Mouse (Mus musculus): ENCODE data around the gene Pnn. TPM values are rescaled to one million over a fixed set of nuclear protein-coding genes. Genes with fewer than 3 reads are reported as not detected.
"Not testable (repeated sequence)": the region's sequence is repeated elsewhere in the genome, so short reads cannot be mapped to it uniquely, and the experiment has no call there.

Pnn gene
- polyA plus RNA-seq, 1 experiment = 134 TPM

DNA sequence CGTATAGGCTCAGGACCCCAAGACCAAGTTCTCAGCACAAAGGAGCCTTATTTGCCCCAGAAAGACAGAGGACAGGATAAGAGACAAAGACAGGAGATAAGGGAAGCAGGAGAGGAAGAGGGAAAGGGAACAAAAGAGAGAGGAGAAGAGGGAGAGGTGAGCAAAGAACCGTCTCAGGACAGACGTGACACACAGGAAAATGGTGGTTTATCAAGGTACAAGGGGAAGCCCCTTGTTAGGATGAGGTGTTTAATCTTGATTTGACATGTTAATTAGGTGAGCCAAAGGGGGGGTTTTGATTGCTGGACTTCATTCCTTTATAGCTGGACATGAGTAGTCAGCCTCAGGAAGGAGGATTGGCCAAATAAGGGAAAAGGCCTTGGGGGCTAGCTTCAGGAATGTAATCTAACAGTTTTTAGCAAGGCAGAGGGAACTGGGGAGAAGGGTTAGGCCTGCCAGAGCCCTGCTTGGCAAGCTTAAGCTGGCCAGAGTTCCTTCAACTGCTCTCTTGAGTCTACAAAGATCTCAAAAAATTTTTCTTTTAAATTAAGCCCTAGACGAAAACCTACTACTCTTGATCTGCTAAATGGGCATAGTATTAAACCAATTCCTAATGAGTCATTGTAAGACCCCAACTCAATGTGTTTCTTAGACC is 11.4 kb upstream of the Pnn start:
- Histone ChIP-seq H3K9ac (ENCODE audit: low read depth, poor library complexity, severe bottlenecking) (no peak overlapping the region), H3K27ac (ENCODE audit: insufficient read depth, low read length) (no peak overlapping the region), H3K4me1 (ENCODE audit: control insufficient read depth, insufficient read depth, low read length) (peaks cover 2% of the 10 kb centered on the region), H3K9me3 (replicated peaks; ENCODE audit: control insufficient read depth, insufficient read depth, low read length, poor library complexity, severe bottlenecking) (no peaks in the 10 kb centered on the region), H3K4me3 (ENCODE audit: low read depth, low read length) (no peak overlapping the region), H3K27me3 (ENCODE audit: control insufficient read depth, insufficient read depth, low read length, poor library complexity, severe bottlenecking) (no peaks in the 10 kb centered on the region), H3K36me3 (ENCODE audit: control insufficient read depth, insufficient read depth, low read length, poor library complexity, severe bottlenecking) (no peaks in the 10 kb centered on the region; the same call in 1 of the 2 replicates)
- TF ChIP-seq POLR2A (IDR thresholded peaks at IDR 0.05; ENCODE audit: insufficient read depth, low read length) (no peak), EP300 (IDR thresholded peaks at IDR 0.05; ENCODE audit: insufficient read depth, low read depth, low read length) (no peak), CTCF (IDR thresholded peaks at IDR 0.05; ENCODE audit: low read depth, low read length) (no peak)

- no peaks in the 10 kb centered on the region for H3K9me3 ChIP-seq (replicated peaks; ENCODE audit: control insufficient read depth, insufficient read depth, low read length, poor library complexity, severe bottlenecking)
- no peak overlapping the region for H3K27ac ChIP-seq (ENCODE audit: insufficient read depth, low read length)
- H3K4me3 ChIP-seq (ENCODE audit: low read depth, low read length) = no peak overlapping the region
- no peaks in the 10 kb centered on the region; the same call in 1 of the 2 replicates for H3K36me3 ChIP-seq (ENCODE audit: control insufficient read depth, insufficient read depth, low read length, poor library complexity, severe bottlenecking)
- no peak overlapping the region for H3K9ac ChIP-seq (ENCODE audit: low read depth, poor library complexity, severe bottlenecking)
- H3K4me1 ChIP-seq (ENCODE audit: control insufficient read depth, insufficient read depth, low read length) = peaks cover 2% of the 10 kb centered on the region
- H3K27me3 ChIP-seq (ENCODE audit: control insufficient read depth, insufficient read depth, low read length, poor library complexity, severe bottlenecking) = no peaks in the 10 kb centered on the region
- no peak for TF ChIP-seq EP300 (IDR thresholded peaks at IDR 0.05; ENCODE audit: insufficient read depth, low read depth, low read length)
- TF ChIP-seq CTCF (IDR thresholded peaks at IDR 0.05; ENCODE audit: low read depth, low read length) = no peak
- no peak for TF ChIP-seq POLR2A (IDR thresholded peaks at IDR 0.05; ENCODE audit: insufficient read depth, low read length)
These were observed 10.5 kb upstream of the Pnn start for GRCm38 (mm10) chr12:59056222-59056621.

DNA sequence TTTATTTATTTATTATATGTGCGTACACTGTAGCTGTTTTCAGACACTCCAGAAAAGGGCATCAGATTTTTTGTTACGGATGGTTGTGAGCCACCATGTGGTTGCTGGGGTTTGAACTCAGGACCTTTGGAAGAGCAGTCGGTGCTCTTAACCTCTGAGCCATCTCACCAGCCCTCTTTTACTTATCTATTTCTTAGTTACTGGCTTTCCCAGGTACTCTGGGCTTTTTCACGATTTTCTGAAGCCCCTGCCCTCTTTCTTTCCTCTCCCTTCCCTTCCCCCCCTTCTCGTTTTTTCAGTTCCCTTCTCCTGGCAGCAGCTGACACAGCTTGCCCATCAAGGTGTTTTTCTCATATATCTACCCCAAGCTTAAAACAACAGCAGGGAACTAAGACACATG is 8.4 kb upstream of the Pnn start:
- H3K9me3 ChIP-seq (replicated peaks; ENCODE audit: control insufficient read depth, insufficient read depth, low read length, poor library complexity, severe bottlenecking); H3K27ac ChIP-seq (ENCODE audit: insufficient read depth, low read length); H3K27me3 ChIP-seq (ENCODE audit: control insufficient read depth, insufficient read depth, low read length, poor library complexity, severe bottlenecking); H3K4me1 ChIP-seq (ENCODE audit: control insufficient read depth, insufficient read depth, low read length); H3K9ac ChIP-seq (ENCODE audit: low read depth, poor library complexity, severe bottlenecking); H3K4me3 ChIP-seq (ENCODE audit: low read depth, low read length); H3K36me3 ChIP-seq (ENCODE audit: control insufficient read depth, insufficient read depth, low read length, poor library complexity, severe bottlenecking): not testable (repeated sequence)

GRCm38 (mm10) chr12:59060322-59060721 is 6.4 kb upstream of the Pnn start:
- no peaks in the 10 kb centered on the region for H3K9me3 ChIP-seq (replicated peaks; ENCODE audit: control insufficient read depth, insufficient read depth, low read length, poor library complexity, severe bottlenecking)
- no peak for TF ChIP-seq EP300 (IDR thresholded peaks at IDR 0.05; ENCODE audit: insufficient read depth, low read depth, low read length)
- no peak for TF ChIP-seq CTCF (IDR thresholded peaks at IDR 0.05; ENCODE audit: low read depth, low read length)
- TF ChIP-seq POLR2A (IDR thresholded peaks at IDR 0.05; ENCODE audit: insufficient read depth, low read length) = no peak
- no peaks in the 10 kb centered on the region for H3K27me3 ChIP-seq (ENCODE audit: control insufficient read depth, insufficient read depth, low read length, poor library complexity, severe bottlenecking)
- peak overlapping the region; percentile 75 for H3K9ac ChIP-seq (ENCODE audit: low read depth, poor library complexity, severe bottlenecking)
- H3K4me3 ChIP-seq (ENCODE audit: low read depth, low read length) = peak overlapping the region; percentile 74
- no peaks in the 10 kb centered on the region for H3K36me3 ChIP-seq (ENCODE audit: control insufficient read depth, insufficient read depth, low read length, poor library complexity, severe bottlenecking)
- H3K4me1 ChIP-seq (ENCODE audit: control insufficient read depth, insufficient read depth, low read length) = no peaks in the 10 kb centered on the region
- H3K27ac ChIP-seq (ENCODE audit: insufficient read depth, low read length) = no peak overlapping the region; the same call in 1 of the 2 replicates

- peak; percentile 86 for TF ChIP-seq POLR2A (IDR thresholded peaks at IDR 0.05; ENCODE audit: insufficient read depth, low read length)
- TF ChIP-seq CTCF (IDR thresholded peaks at IDR 0.05; ENCODE audit: low read depth, low read length) = no peak
- TF ChIP-seq EP300 (IDR thresholded peaks at IDR 0.05; ENCODE audit: insufficient read depth, low read depth, low read length) = peak; percentile 51; the same call in 1 of the 2 replicates
- H3K9ac ChIP-seq (ENCODE audit: low read depth, poor library complexity, severe bottlenecking) = peak within 1 kb of the TSS; percentile 75
- no peaks in the 10 kb centered on the region for H3K27me3 ChIP-seq (ENCODE audit: control insufficient read depth, insufficient read depth, low read length, poor library complexity, severe bottlenecking)
- H3K27ac ChIP-seq (ENCODE audit: insufficient read depth, low read length) = peak within 1 kb of the TSS; percentile 43
- H3K4me1 ChIP-seq (ENCODE audit: control insufficient read depth, insufficient read depth, low read length) = no peaks in the 10 kb centered on the region
- peak within 1 kb of the TSS; percentile 74 for H3K4me3 ChIP-seq (ENCODE audit: low read depth, low read length)
- no peaks in the 10 kb centered on the region for H3K36me3 ChIP-seq (ENCODE audit: control insufficient read depth, insufficient read depth, low read length, poor library complexity, severe bottlenecking)
- H3K9me3 ChIP-seq (replicated peaks; ENCODE audit: control insufficient read depth, insufficient read depth, low read length, poor library complexity, severe bottlenecking) = no peaks in the 10 kb centered on the region
These were observed 5.6 kb upstream of the Pnn start, which contains the start of gene Trappc6b for GRCm38 (mm10) chr12:59060993-59061595. Gene Trappc6b (minus strand): TSS chr12:59061472.

- Histone ChIP-seq H3K9me3 (replicated peaks; ENCODE audit: control insufficient read depth, insufficient read depth, low read length, poor library complexity, severe bottlenecking) (no peaks in the 10 kb centered on the region), H3K9ac (ENCODE audit: low read depth, poor library complexity, severe bottlenecking) (no peak overlapping the region), H3K27me3 (ENCODE audit: control insufficient read depth, insufficient read depth, low read length, poor library complexity, severe bottlenecking) (no peaks in the 10 kb centered on the region), H3K36me3 (ENCODE audit: control insufficient read depth, insufficient read depth, low read length, poor library complexity, severe bottlenecking) (peaks cover 18% of the 10 kb centered on the region), H3K4me3 (ENCODE audit: low read depth, low read length) (no peak overlapping the region), H3K27ac (ENCODE audit: insufficient read depth, low read length) (no peak overlapping the region), H3K4me1 (ENCODE audit: control insufficient read depth, insufficient read depth, low read length) (no peaks in the 10 kb centered on the region)
- TF ChIP-seq CTCF (IDR thresholded peaks at IDR 0.05; ENCODE audit: low read depth, low read length) (no peak), POLR2A (IDR thresholded peaks at IDR 0.05; ENCODE audit: insufficient read depth, low read length) (no peak), EP300 (IDR thresholded peaks at IDR 0.05; ENCODE audit: insufficient read depth, low read depth, low read length) (no peak)
These were observed 1.8 kb upstream of the Pnn start for GRCm38 (mm10) chr12:59064837-59065236.

Data from ES-Bruce4 (cell line).